Mouse (Mus musculus): Measurements from ENCODE around the gene Catsper4.

DNA sequence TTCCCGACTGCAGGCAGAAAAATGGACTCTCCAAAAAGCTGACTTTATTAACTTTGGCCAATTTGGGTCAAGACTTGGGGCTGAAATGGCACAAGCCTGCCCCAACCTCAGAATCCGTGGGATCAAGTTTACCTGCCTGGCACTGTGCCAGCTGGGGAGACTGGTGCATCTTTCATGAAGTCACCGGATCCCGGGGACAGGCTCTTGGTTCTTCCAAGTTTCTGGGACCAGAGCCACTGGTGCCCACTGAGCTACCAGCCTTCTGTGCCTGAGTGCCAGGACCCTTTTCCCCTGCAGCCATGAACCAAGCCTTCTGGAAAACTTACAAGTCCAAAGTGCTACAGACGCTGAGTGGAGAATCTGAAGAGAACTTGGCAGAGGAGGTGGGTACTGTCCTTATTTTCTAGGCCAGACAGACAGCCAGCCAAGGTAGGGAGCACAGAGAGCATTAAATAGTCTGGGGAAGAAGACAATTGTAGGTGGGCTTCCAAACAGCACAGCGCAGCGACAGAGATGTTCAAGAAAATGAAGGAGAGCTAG lies 19.6 kb upstream of the Catsper4 start, which contains the start of gene Gm30191:
- TF ChIP-seq CTCF (conservative IDR thresholded peaks at IDR 0.05 in 1 of 2, IDR thresholded peaks at IDR 0.05 in 1 of 2; ENCODE audit: low read depth in 2 of 2, low read length in 2 of 2) (no peak), BHLHE40 (IDR thresholded peaks at IDR 0.05; ENCODE audit: low read depth, low read length) (no peak), EP300 (IDR thresholded peaks at IDR 0.05; ENCODE audit: low read length) (no peak), CHD1 (IDR thresholded peaks at IDR 0.05; ENCODE audit: low read depth, low read length) (no peak), ZMIZ1 (IDR thresholded peaks at IDR 0.05; ENCODE audit: low read depth, low read length) (no peak), MEF2A (IDR thresholded peaks at IDR 0.05; ENCODE audit: borderline replicate concordance, low read depth, low read length) (no peak), GABPA (IDR thresholded peaks at IDR 0.05; ENCODE audit: insufficient replicate concordance, low read depth, low read length) (no peak), SIN3A (IDR thresholded peaks at IDR 0.05; ENCODE audit: low read length) (no peak), ZKSCAN1 (IDR thresholded peaks at IDR 0.05; ENCODE audit: borderline replicate concordance, low read depth, low read length) (no peak), RAD21 (IDR thresholded peaks at IDR 0.05; ENCODE audit: low read depth, low read length) (no peak), MAX (IDR thresholded peaks at IDR 0.05; ENCODE audit: low read length) (no peak), POLR2A (IDR thresholded peaks at IDR 0.05; ENCODE audit: low read depth, low read length) (no peak)
